Mouse (Mus musculus) splenic B cell, adult 2 months (primary cell): ENCODE results near the gene Adh1.

Experiments
- DNase-seq: peaks from one replicate; pipeline ENCODE4 v3.0.0-alpha.2; 2011; ENCODE audit warnings: low read depth, low spot score
- H3K27me3 ChIP-seq: 2 replicates; pipeline ENCODE4 v1.6.1; 2012; ENCODE audit warnings: mild to moderate bottlenecking, low read length, moderate library complexity, mixed read lengths; ENCODE audit not compliant: control insufficient read depth, poor library complexity, insufficient read depth, severe bottlenecking
- H3K36me3 ChIP-seq: 2 replicates; pipeline ENCODE4 v1.6.1; 2012; ENCODE audit warnings: mild to moderate bottlenecking, low read length, moderate library complexity, mixed read lengths; ENCODE audit not compliant: control insufficient read depth, poor library complexity, insufficient read depth, severe bottlenecking

Adh1 gene

DNA sequence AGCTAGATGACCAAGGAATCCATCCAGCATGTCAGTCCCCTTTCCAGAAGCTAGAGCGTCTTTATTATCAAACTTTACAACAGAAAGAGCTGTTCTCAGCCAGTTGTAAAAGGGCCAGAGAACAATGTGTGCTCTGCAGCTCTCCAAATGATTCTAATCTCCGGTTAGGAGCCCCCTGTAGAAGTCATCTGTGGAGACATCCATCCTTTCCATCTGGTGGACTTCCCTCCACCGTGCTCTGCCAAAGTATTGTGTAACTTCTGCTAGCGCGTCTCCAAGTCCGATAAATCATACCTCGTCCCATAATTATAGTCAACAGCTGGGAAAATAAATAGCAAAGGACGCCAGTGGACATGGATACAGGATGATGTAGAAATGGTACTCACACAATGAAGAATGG lies 12.0 kb upstream of the Adh1 start:
- Histone ChIP-seq H3K36me3 (no peaks in the 10 kb centered on the region), H3K27me3 (no peaks in the 10 kb centered on the region)
- DNase-seq: no peak

DNA sequence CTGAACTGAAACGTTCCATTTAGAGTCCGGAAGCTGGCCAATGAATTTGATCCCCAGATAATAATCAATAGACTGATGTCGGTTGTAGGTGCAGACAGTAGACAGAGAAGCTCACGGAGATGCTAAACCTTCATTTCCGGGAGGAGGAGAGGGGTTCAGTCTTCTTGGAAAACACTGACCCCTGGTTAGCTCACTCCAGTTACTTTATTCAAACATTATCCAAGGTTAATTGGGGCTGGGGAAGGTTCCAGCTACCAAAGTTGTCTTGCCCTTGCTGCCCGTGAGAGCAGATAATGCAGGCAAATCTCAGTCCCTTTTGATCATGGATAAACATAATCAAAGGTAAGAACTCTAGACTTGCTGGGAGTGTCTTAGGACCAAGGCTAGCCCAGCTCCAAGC lies 9.6 kb upstream of the Adh1 start:
- Histone ChIP-seq H3K36me3 (no peaks in the 10 kb centered on the region), H3K27me3 (no peaks in the 10 kb centered on the region)
- no peak for DNase-seq

DNA sequence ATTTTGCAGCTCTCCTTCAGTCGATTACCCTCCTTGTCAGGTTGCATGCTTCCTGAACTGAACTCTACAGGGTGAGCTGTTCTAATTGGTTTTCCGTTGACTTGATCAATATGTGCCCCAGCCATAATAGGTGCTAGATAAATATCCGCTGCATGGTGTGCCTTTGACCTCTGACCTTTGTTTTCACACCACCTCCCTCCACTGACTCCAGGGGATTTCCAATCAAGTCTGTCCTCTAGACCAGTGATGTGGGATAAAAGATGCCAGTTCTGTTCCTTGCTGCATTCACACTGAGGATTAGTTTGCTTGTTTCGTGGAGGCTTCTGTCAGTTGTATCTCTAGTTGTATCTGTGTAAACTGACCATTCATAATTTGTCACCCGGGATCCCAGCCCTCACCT lies 6.6 kb upstream of the Adh1 start:
- Histone ChIP-seq H3K27me3 (no peaks in the 10 kb centered on the region), H3K36me3 (no peaks in the 10 kb centered on the region)
- DNase-seq: no peak

DNA sequence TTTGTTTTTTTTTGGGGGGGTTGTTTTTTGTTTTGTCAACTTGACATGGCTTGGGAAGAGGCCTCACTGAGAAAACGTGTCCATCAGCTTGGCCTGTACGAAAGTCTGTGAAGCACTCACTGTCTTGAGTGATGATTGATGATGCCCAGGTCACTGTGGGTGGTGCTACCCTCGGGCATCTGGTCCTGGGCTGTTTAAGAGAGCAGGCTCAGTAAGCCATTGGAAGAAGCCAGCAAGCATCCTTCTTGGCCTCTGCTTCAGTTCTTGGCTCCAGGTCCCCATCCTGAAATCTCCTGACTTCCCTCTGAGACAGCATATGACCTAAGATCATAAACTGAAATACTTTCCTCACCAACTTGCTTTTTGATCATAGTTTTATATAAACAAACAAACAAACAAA lies 5.4 kb upstream of the Adh1 start:
- Histone ChIP-seq H3K36me3 (no peaks in the 10 kb centered on the region), H3K27me3 (no peaks in the 10 kb centered on the region)
- no peak for DNase-seq

DNA sequence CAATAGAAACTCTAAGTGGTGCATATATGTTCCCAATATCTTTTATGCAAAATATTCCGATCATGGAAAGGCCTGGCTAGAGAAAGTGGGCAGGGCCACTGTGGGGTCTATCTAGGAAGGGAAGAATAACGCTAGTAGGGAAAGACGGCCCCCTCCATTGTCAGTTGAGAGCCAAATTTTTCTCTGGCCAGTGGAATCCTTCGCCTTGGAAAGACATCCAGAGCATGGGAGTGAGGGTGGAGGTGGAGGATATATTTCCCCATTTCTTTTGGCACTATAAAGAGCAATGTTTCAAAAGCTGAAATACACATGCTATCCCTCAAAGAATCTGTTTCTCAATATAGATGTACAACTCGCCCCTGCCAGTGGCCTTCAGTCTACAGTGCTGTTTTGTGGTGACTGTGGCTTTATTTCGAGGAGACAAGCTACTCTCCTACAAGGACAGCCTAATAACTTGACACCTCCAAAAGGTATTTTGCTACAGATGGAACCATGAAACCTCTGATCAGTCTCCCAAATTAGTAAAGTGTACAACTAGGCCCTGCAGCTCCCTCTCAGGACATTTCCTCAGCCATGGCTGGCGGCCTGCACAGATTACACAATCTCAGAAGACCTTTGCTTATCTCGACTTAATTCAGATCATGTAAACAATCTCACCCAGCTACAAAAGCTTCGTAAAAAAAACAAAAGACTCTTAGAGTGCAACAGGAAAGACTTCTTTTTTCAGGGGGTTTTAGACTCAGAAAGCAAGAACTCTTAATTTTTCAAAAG lies 4.8 kb upstream of the Adh1 start:
- H3K27me3 ChIP-seq: no peaks in the 10 kb centered on the region
- H3K36me3 ChIP-seq: no peaks in the 10 kb centered on the region

DNA sequence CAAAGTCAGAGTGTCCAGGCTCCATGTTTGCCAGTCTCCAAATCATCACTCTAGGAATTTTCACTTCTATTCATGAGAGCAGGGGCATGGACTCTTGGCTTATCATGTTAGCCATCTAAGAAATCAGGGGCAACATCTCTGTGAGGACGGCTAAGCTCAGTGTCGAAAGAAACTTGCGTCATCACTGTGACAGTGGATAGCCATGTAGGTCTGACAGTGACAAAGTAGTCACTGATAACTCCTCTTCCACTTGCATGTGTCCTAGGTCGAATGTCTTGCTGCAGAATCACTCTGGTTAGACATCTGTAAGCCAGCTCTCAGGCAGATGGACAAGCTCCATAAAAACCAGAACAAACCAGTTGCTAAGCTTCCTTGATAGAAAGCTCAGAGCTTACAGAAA lies 1.8 kb downstream of the Adh1 start:
- no peak for DNase-seq
- no peaks in the 10 kb centered on the region for H3K27me3 ChIP-seq
- H3K36me3 ChIP-seq: no peaks in the 10 kb centered on the region

More for the DNA sequence above, 4.8 kb upstream of the Adh1 start:
- DNase-seq: no peak

DNA sequence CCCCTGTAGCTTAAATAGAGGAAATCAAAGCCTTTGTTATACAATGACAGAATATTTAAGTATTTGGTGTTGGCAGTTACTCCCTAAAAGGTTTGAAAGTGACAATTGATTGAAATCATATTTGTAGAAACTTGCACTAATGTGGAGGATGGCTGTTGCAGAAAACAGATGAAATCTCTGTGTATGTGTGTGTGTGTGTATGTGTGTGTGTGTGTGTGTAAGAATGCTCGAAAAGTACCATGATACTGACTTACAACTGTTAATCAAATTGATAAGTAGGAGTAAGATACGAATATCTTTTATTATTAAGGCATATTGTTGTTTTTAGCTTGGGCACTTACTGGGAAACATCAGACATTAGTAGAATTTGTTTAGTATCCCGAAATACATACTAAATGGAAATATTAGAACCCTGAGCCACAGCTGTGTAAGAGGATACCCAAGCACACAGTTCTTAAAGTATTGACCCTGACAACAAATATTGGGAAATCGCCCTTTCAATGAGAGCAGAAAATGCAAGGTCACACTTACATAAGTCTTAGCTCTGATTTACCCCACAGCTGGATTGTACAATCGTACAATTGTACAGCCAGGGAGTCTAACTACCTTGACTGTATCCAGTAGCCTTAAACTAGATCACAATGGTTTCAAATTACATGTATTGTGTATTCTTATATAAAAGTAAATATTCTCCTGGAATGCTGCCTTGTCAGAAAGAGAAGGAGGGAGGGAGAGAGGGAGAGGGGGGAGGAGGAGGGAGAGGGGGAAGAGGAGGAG lies 2.6 kb downstream of the Adh1 start:
- H3K36me3 ChIP-seq: no peaks in the 10 kb centered on the region
- H3K27me3 ChIP-seq: no peaks in the 10 kb centered on the region
- no peak for DNase-seq

DNA sequence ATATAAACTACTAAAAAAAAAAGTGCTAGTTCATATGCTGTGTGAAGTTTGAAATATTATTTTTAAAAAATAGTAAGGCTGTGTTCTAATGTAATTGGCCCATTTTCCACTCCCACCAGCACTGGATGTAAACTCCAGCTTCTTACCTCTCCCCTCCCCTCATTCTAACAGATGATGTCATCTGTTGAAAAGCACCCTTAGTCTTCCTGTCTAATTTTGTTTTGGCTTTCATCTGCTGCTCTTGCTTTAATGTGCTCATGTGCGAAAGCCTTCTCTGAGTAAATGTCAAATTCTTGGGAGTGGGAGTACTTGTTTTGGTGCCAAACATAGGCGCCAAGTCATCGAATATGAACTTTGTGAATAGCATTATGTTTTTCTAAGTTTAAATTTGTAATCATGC lies 3.9 kb downstream of the Adh1 start:
- DNase-seq: no peak
- Histone ChIP-seq H3K36me3 (no peaks in the 10 kb centered on the region), H3K27me3 (no peaks in the 10 kb centered on the region)

DNA sequence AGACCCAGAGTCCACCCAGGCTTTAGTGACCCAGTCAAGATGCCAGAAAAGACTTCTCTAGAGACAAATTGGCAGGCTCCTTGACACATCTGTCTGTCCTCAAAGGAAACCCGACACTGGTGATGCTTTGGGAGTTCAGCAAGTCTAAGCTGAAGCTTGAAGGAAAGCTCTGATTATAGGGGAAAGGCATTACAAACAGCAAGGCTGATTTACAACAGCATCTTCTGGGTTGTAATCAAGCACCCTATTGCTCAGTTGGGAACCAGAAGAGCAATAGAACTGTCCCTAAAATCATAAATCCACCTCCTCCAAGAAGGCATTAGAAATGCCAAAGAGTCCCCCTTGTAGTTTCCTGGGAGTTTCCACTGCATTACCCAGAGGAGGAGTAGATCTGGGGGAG lies 9.7 kb downstream of the Adh1 start:
- Histone ChIP-seq H3K27me3 (no peaks in the 10 kb centered on the region), H3K36me3 (no peaks in the 10 kb centered on the region)
- no peak for DNase-seq

DNA sequence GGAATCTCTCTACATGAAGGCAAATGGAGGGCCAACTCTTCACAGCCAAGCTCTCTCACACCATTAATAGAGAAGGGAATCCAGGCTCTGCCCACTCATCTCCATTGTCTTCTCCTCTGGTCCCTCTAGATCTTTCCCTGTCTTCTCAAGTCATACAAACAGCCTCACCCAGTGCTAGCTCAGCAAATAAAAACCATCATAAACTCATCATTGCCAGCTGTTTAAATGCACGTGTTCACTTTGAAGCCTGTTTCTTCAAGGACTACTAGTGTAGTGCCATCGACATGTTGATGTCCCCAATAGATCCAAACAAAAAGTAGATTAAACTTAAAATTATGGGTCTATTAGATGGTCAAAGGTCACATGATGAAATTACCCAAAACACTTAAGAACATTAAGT lies 10.5 kb downstream of the Adh1 start:
- Histone ChIP-seq H3K27me3 (no peaks in the 10 kb centered on the region), H3K36me3 (no peaks in the 10 kb centered on the region)
- DNase-seq: no peak

DNA sequence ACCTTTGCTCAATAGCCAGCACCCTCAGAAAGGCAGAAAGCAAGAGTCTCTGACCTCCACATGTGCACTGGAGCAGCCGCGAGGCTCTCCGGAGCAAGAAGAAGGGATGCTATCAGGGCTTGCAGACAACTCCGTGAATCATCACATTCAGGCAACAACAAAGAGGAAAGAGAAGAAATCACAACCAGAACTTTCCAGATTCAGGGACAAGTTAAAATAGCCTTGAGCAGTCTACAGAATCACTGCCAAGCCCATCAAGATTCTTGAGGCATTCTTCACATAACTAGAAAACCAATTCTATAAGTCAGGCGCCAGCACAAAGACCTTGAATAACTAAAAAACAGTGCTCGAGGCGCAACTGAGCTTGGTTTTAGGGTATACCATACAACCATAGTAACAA lies 12.3 kb downstream of the Adh1 start:
- no peaks in the 10 kb centered on the region for H3K27me3 ChIP-seq
- no peaks in the 10 kb centered on the region for H3K36me3 ChIP-seq
- DNase-seq: no peak

DNA sequence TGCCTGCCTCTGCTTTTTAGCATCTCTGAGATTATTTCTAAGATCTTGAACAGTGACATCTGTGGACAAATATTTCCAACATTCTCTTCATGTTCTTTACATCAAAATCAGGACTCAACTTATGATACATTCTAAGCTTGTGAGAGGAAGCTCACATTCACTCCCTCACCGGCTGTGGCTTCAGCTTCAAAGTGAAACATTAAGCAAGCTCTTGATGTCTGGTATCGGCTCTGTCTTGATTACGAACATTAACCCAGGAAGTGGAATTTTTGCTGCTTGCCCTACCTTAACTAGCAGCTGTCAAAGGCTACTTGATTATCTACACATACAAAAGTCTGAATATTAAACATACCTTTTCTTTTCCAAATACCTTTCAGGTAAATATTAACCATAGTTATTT lies 14.3 kb downstream of the Adh1 start:
- H3K36me3 ChIP-seq: no peaks in the 10 kb centered on the region
- H3K27me3 ChIP-seq: no peaks in the 10 kb centered on the region
- DNase-seq: no peak

DNA sequence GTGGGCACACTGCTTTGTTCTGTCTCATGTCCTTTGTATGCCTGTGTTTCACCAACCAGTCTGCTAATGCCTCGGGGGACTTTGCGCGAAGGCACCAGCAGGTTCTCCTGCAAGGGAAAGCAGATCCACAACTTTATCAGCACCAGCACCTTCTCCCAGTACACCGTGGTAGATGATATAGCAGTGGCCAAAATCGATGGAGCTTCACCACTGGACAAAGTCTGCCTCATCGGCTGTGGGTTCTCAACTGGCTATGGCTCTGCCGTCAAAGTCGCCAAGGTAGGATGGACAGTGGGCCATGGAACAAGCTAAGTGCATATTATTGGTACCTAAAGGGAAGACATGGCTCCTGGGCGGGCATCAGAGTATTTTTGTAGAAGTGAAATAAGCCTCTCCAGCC lies 21.8 kb downstream of the Adh1 start:
- Histone ChIP-seq H3K36me3 (no peaks in the 10 kb centered on the region), H3K27me3 (no peaks in the 10 kb centered on the region)
- DNase-seq: no peak

DNA sequence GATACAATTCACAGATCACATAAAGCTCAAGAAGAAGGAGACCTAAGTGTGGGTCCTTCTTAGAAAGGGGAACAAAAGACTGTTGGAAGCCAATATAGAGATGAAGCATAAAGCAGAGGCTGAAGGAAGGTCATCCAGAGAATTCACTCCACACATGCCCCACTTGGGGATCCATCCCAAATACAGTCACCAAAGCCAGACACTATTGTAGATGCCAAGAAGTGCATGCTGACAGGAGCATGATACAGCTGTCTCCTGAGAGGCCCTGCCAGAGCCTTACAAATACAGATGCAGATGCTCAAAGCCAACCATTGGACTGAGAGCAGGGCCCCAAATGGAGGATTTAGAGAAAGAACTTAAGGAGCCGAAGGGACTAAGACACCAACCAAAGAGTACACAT lies 23.0 kb downstream of the Adh1 start:
- DNase-seq: no peak
- Histone ChIP-seq H3K27me3 (no peaks in the 10 kb centered on the region), H3K36me3 (no peaks in the 10 kb centered on the region)

DNA sequence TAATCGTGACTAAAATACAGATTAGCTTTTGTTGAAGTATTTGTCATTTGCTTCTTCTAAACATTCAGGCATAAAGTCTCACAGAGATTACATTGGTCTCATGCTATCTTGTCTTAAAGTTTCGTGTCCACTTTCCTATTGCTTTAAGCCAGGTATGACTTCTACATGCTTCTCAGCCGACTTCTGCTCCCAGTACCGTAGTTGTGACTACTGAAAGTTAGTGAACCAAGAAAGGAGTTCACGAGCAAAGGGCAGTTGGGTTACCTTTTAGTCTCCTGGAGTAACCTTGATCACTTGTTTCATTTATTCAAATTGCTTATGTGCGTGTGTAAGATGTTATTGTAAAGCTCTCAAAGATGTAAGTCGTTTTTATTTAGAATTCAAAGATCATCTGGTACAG lies 25.2 kb downstream of the Adh1 start:
- H3K27me3 ChIP-seq: no peaks in the 10 kb centered on the region

More for the DNA sequence above, 25.2 kb downstream of the Adh1 start:
- H3K36me3 ChIP-seq: no peaks in the 10 kb centered on the region
- DNase-seq: no peak
